Mouse (Mus musculus) cerebellum, postnatal 14 days (tissue): ENCODE measurements around the gene Gm6890.
"Not testable (repeated sequence)": the region's sequence is repeated elsewhere in the genome, so short reads cannot be mapped to it uniquely, and the experiment has no call there.

Experiments
- DNase-seq, 2 experiments: peaks; one replicate each; pipeline ENCODE4 v3.0.0; 2021; ENCODE audit warnings: mixed read lengths in 2 of 2

Gm6890 gene

DNA sequence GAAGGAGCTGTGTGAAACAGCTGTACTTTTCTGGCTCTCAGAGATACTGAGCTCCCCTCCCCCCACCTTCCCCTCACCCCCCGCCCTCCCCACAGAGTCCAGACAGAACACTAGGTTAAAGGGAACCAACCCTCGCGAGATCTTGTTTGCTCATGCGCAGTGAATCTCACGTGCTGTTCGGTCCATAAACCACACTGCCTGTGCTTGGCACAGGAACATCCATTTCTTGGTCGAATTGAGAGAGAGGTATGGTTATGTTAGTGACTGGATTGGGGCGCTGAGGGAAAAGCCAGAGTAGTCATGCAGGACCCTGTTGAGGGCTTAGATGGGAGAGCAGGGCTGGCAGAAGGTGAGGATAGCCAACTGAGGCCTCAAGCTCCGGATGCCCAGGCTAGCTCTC is at the start of gene Gm6890:
Gene Gm6890, plus strand, starts transcription at position 301 of the 400 bp plus-strand sequence.
- DNase-seq = not testable (repeated sequence)

DNA sequence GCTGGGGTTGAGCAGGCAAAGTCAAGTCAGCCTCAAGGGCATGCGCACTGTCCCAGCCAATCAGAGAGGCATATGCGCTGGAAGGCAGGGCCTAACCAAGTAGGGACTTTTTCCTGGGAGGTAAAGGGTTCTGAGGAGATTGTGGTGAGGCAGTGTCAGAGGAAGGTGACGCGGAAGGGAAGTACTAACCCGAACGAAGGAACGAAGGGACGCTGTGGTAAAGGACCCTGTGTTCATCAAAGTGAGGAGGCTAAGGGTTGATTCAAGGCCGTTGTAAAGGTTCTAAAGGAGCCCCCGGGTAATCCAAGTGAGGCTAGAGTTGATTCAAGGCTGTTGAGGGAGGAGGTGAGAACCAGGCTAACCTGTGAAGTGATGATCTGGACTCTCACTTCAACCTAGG is 14.5 kb upstream of the Gm6890 start:
- DNase-seq = not testable (repeated sequence)

DNA sequence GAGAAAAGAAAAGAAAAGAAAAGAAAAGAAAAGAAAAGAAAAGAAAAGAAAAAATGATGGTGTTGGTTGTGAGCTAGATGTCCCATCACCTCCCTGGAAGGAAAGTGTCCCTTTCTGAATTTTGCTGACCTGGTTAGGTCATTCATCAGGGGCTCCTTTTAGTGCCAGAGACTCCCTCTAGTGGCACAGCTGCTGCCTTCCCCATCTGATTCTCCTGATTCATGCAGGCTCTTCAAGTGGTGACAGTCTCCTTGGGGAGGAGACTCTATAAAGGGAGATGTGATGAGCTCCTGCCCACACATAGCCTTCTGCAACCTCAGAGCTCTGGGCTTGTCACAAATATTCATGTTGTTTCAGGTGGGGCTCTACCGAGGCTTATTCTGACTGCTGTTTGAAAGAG is 30.0 kb downstream of the Gm6890 start:
- peak in 1 of 2 experiments; percentile 1 for DNase-seq
